Mouse (Mus musculus) olfactory bulb, adult 2 months (tissue): Measurements from ENCODE around the gene Psmd5. TPM values are rescaled to one million over a fixed set of nuclear protein-coding genes. Genes with fewer than 3 reads are reported as not detected.

ENCODE experiments used
- H3K27ac ChIP-seq: fragments of 200-500 bp; 2 replicates; pipeline ENCODE4 v1.5.1; 2012; ENCODE audit warnings: low read depth, low read length; ENCODE audit not compliant: insufficient read depth
- H3K4me1 ChIP-seq: fragments of 200-500 bp; 2 replicates; pipeline ENCODE4 v1.6.1; 2012; ENCODE audit warnings: low read length; ENCODE audit not compliant: control insufficient read depth, insufficient read depth
- H3K4me3 ChIP-seq: fragments of 200-500 bp; 2 replicates; pipeline ENCODE4 v1.5.1; 2012; ENCODE audit warnings: mild to moderate bottlenecking, low read depth, low read length, moderate library complexity; ENCODE audit not compliant: insufficient read depth
- CTCF ChIP-seq: fragments of 200-500 bp; IDR thresholded peaks from 2 replicates; pipeline ENCODE4 v1.5.1; 2012; ENCODE audit warnings: low read depth, mild to moderate bottlenecking, low read length, moderate library complexity; ENCODE audit not compliant: insufficient read depth
- POLR2A ChIP-seq: fragments of 200-500 bp; IDR thresholded peaks from 2 replicates; pipeline ENCODE4 v1.6.1; 2012; ENCODE audit warnings: mild to moderate bottlenecking, low read depth, low read length, moderate library complexity; ENCODE audit not compliant: insufficient read depth
- WGBS: fragments of 180-500 bp; shearing (Covaris S2); methylation state at CpG from one replicate; pipeline ENCODE4 v1.1.7; 2018; 5-methylcytosine and 5-hydroxymethylcytosine counted together
- polyA plus RNA-seq: library from polyadenylated mRNA; stranded (reverse); fragments of >200 nt; gene quantifications from 2 replicates; pipeline ENCODE4 v1.2.4, GENCODE M21; 2012; ENCODE audit warnings: low replicate concordance; ENCODE audit not compliant: missing spikeins, insufficient read depth, insufficient read length

The Psmd5 gene
- polyA plus RNA-seq, 1 experiment: not detected

- 97% methylated on average over 4 of the region's 4 CpGs for WGBS
- Histone ChIP-seq H3K4me3 (no peak overlapping the region), H3K4me1 (peaks cover 16% of the 10 kb centered on the region), H3K27ac (no peak overlapping the region)
- TF ChIP-seq CTCF (no peak), POLR2A (no peak)
These were observed 35.0 kb upstream of the Psmd5 start for GRCm38 (mm10) chr2:34909719-34910118.

GRCm38 (mm10) chr2:34906861-34907604 lies 32.3 kb upstream of the Psmd5 start:
- Histone ChIP-seq H3K27ac (no peak overlapping the region), H3K4me3 (no peak overlapping the region), H3K4me1 (peaks cover 9% of the 10 kb centered on the region)
- WGBS: 54% methylated on average over 12 of the region's 12 CpGs
- no peak for TF ChIP-seq POLR2A
- TF ChIP-seq CTCF: no peak

- no peak for TF ChIP-seq POLR2A
- no peak for TF ChIP-seq CTCF
- Histone ChIP-seq H3K4me3 (no peak overlapping the region), H3K4me1 (peaks cover 9% of the 10 kb centered on the region), H3K27ac (no peak overlapping the region)
- WGBS: 84% methylated on average over 6 of the region's 6 CpGs
These were observed 31.7 kb upstream of the Psmd5 start for GRCm38 (mm10) chr2:34906426-34906825.

- H3K27ac ChIP-seq: no peak overlapping the region
- TF ChIP-seq CTCF (no peak), POLR2A (no peak)
- H3K4me1 ChIP-seq: peaks cover 9% of the 10 kb centered on the region
- peak overlapping the region; percentile 44 for H3K4me3 ChIP-seq
- 2% methylated on average over 34 of the region's 34 CpGs for WGBS
These were observed 30.2 kb upstream of the Psmd5 start for GRCm38 (mm10) chr2:34904849-34905542.

- Histone ChIP-seq H3K4me3 (no peak overlapping the region), H3K27ac (no peak overlapping the region), H3K4me1 (peaks cover 9% of the 10 kb centered on the region)
- WGBS: 66% methylated on average over 4 of the region's 4 CpGs
- no peak for TF ChIP-seq POLR2A
- TF ChIP-seq CTCF: no peak
These were observed 29.1 kb upstream of the Psmd5 start for GRCm38 (mm10) chr2:34903652-34904405.

GRCm38 (mm10) chr2:34903191-34903590 lies 28.4 kb upstream of the Psmd5 start:
- 95% methylated on average over 7 of the region's 7 CpGs for WGBS
- peaks cover 9% of the 10 kb centered on the region for H3K4me1 ChIP-seq
- no peak overlapping the region for H3K4me3 ChIP-seq
- H3K27ac ChIP-seq: no peak overlapping the region
- TF ChIP-seq CTCF: no peak
- no peak for TF ChIP-seq POLR2A

GRCm38 (mm10) chr2:34902731-34903130 lies 28.0 kb upstream of the Psmd5 start:
- H3K4me3 ChIP-seq: no peak overlapping the region
- 88% methylated on average over 6 of the region's 6 CpGs for WGBS
- H3K4me1 ChIP-seq: peaks cover 9% of the 10 kb centered on the region
- TF ChIP-seq CTCF (no peak), POLR2A (no peak)
- H3K27ac ChIP-seq: no peak overlapping the region

GRCm38 (mm10) chr2:34901726-34902125 lies 27.0 kb upstream of the Psmd5 start:
- Histone ChIP-seq H3K27ac (no peak overlapping the region), H3K4me3 (no peak overlapping the region), H3K4me1 (peaks cover 9% of the 10 kb centered on the region)
- 79% methylated on average over 4 of the region's 4 CpGs for WGBS
- TF ChIP-seq CTCF (no peak), POLR2A (no peak)

- Histone ChIP-seq H3K4me3 (no peak overlapping the region), H3K4me1 (peaks cover 9% of the 10 kb centered on the region), H3K27ac (no peak overlapping the region)
- WGBS: 78% methylated on average over 1 of the region's 1 CpGs
- TF ChIP-seq POLR2A (no peak), CTCF (no peak)
These were observed 25.6 kb upstream of the Psmd5 start for GRCm38 (mm10) chr2:34900412-34900811.
